Mouse (Mus musculus) CH12.LX (cell line): ENCODE measurements around the gene Tspan2.

Experiments used
- CTCF ChIP-seq, 2 experiments: IDR thresholded peaks in 1 of 2; conservative IDR thresholded peaks in 1 of 2; 2 replicates each; pipeline ENCODE4 v1.5.1; 2011 to 2012; ENCODE audit warnings: low read depth in 2 of 2, low read length in 2 of 2, improper control_type of control experiment in 1 of 2, inconsistent platforms in 1 of 2, mild to moderate bottlenecking in 1 of 2, moderate library complexity in 1 of 2
- EP300 ChIP-seq: IDR thresholded peaks from 2 replicates; pipeline ENCODE4 v1.6.1; 2011; ENCODE audit warnings: low read length, improper control_type of control experiment
- ETS1 ChIP-seq: conservative IDR thresholded peaks from 2 replicates; pipeline ENCODE4 v1.6.1; 2012; ENCODE audit warnings: low read depth, mild to moderate bottlenecking, inconsistent platforms, low read length, improper control_type of control experiment, moderate library complexity
- GABPA ChIP-seq: IDR thresholded peaks from 2 replicates; pipeline ENCODE4 v1.6.1; 2012; ENCODE audit warnings: low read depth, low read length, improper control_type of control experiment, inconsistent platforms; ENCODE audit not compliant: insufficient replicate concordance
- IRF4 ChIP-seq: IDR thresholded peaks from 2 replicates; pipeline ENCODE4 v1.6.1; 2014; ENCODE audit warnings: low read depth, mild to moderate bottlenecking, inconsistent platforms, low read length, improper control_type of control experiment
- JUND ChIP-seq: conservative IDR thresholded peaks from 2 replicates; pipeline ENCODE4 v1.6.1; 2011; ENCODE audit warnings: low read depth, low read length, improper control_type of control experiment
- MAFK ChIP-seq: IDR thresholded peaks from 2 replicates; pipeline ENCODE4 v1.6.1; 2011; ENCODE audit warnings: low read length, improper control_type of control experiment; ENCODE audit not compliant: insufficient replicate concordance
- POLR2A ChIP-seq: IDR thresholded peaks from 2 replicates; pipeline ENCODE4 v1.6.1; 2011; ENCODE audit warnings: low read depth, mild to moderate bottlenecking, improper control_type of control experiment, low read length
- SIN3A ChIP-seq: IDR thresholded peaks from 2 replicates; pipeline ENCODE4 v1.6.1; 2012; ENCODE audit warnings: low read length, improper control_type of control experiment, inconsistent platforms
- SMC3 ChIP-seq: IDR thresholded peaks from 2 replicates; pipeline ENCODE4 v1.6.1; 2011; ENCODE audit warnings: low read depth, low read length, improper control_type of control experiment
- TBP ChIP-seq: conservative IDR thresholded peaks from 2 replicates; pipeline ENCODE4 v1.6.1; 2011; ENCODE audit warnings: low read depth, low read length, improper control_type of control experiment
- USF1 ChIP-seq: IDR thresholded peaks from 2 replicates; pipeline ENCODE4 v1.6.1; 2014; ENCODE audit warnings: low read depth, mild to moderate bottlenecking, inconsistent platforms, low read length, improper control_type of control experiment
- USF2 ChIP-seq: conservative IDR thresholded peaks from 2 replicates; pipeline ENCODE4 v1.6.1; 2011; ENCODE audit warnings: low read depth, low read length, improper control_type of control experiment
- ZNF384 ChIP-seq: IDR thresholded peaks from 2 replicates; pipeline ENCODE4 v1.6.1; 2012; ENCODE audit warnings: low read depth, low read length, improper control_type of control experiment, inconsistent platforms

DNA sequence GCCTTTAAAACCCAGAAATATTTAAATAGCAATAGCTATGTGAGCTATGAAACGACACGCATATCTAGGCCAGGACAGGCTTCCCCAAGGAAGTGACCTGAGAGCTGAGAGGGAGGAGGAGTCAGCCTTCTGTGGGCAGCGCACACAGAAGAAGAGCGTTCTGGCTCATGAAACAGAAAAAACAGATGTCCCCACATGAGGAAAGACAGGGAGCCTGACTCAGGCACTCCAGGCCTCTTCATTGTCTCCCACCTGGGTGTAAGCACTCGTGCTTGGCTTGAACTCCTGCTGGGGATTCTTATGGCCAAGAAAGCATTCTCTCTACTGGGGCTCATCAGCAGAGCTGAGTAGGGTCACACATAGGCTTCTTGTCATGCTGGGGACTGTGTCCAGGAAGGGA, 10.3 kb downstream of the Tspan2 start:
- TF ChIP-seq JUND (no peak), POLR2A (no peak), CTCF (conservative IDR thresholded peaks at IDR 0.05 in 1 of 2, IDR thresholded peaks at IDR 0.05 in 1 of 2; ENCODE audit: low read depth in 2 of 2, low read length in 2 of 2) (no peak), USF1 (no peak), MAFK (no peak), USF2 (no peak), ZNF384 (no peak), GABPA (no peak), SIN3A (no peak), TBP (no peak), EP300 (no peak), IRF4 (no peak), SMC3 (no peak), ETS1 (no peak)
